Mouse (Mus musculus) heart, embryonic 14.5 days (tissue): ENCODE data around the gene Gm47959. TPM values are rescaled to one million over a fixed set of nuclear protein-coding genes. Genes with fewer than 3 reads are reported as not detected.

Experiments used
- ATAC-seq: fragments of 200-750 bp; cut with Nextera tagmentation; 2 replicates; pipeline ENCODE4 v1.8.0; 2017; ENCODE audit warnings: low read depth, moderate TSS enrichment; ENCODE audit not compliant: insufficient number of reproducible peaks, insufficient read depth, low FRiP score
- H3K27ac ChIP-seq, 2 experiments: fragments of 200-500 bp in 1 of 2; fragments of 300-500 bp in 1 of 2; sonication (generic) in 1 of 2; replicated peaks in 1 of 2; 2 replicates each; pipeline ENCODE4 v1.5.1; 2012 to 2014; ENCODE audit warnings: low read depth in 2 of 2, low read length in 2 of 2, control low read depth in 1 of 2, mild to moderate bottlenecking in 1 of 2, mixed read lengths in 1 of 2; ENCODE audit not compliant: control insufficient read depth in 1 of 2, insufficient read depth in 1 of 2
- H3K27me3 ChIP-seq: fragments of 300-500 bp; sonication (generic); 2 replicates; pipeline ENCODE4 v1.6.1; 2014; ENCODE audit warnings: mild to moderate bottlenecking, low read length, control low read depth; ENCODE audit not compliant: control insufficient read depth, insufficient read depth
- H3K36me3 ChIP-seq: fragments of 300-500 bp; sonication (generic); 2 replicates; pipeline ENCODE4 v1.6.1; 2014; ENCODE audit warnings: mild to moderate bottlenecking, control low read depth, low read length, mixed read lengths; ENCODE audit not compliant: control insufficient read depth, insufficient read depth
- H3K4me1 ChIP-seq, 2 experiments: fragments of 200-500 bp in 1 of 2; fragments of 300-500 bp in 1 of 2; sonication (generic) in 1 of 2; 2 replicates each; pipeline ENCODE4 v1.6.1; 2012 to 2014; ENCODE audit warnings: low read length in 2 of 2, control low read depth in 1 of 2, mixed read lengths in 1 of 2; ENCODE audit not compliant: control insufficient read depth in 2 of 2, insufficient read depth in 2 of 2
- H3K4me2 ChIP-seq: fragments of 300-500 bp; sonication (generic); 2 replicates; pipeline ENCODE4 v1.6.1; 2014; ENCODE audit warnings: mild to moderate bottlenecking, low read length
- H3K4me3 ChIP-seq, 2 experiments: fragments of 200-500 bp in 1 of 2; fragments of 300-500 bp in 1 of 2; sonication (generic) in 1 of 2; 2 replicates each; pipeline ENCODE4 v1.5.1; 2012 to 2014; ENCODE audit warnings: low read length in 2 of 2, mild to moderate bottlenecking in 2 of 2, control low read depth in 1 of 2, low read depth in 1 of 2, moderate library complexity in 1 of 2; ENCODE audit not compliant: control insufficient read depth in 1 of 2, insufficient read depth in 1 of 2
- H3K9ac ChIP-seq: fragments of 300-500 bp; sonication (generic); 2 replicates; pipeline ENCODE4 v1.6.1; 2014; ENCODE audit warnings: mild to moderate bottlenecking, low read length
- H3K9me3 ChIP-seq: fragments of 300-500 bp; sonication (generic); 2 replicates; pipeline ENCODE4 v1.6.1; 2016; ENCODE audit warnings: low read length, control low read depth; ENCODE audit not compliant: control insufficient read depth
- WGBS: fragments of 180-500 bp; shearing (Covaris S2); extraction: QIAGEN DNeasy Blood & Tissue Kit; methylation state at CpG from one replicate; pipeline ENCODE4 v1.1.7; 2014; 5-methylcytosine and 5-hydroxymethylcytosine counted together
- polyA plus RNA-seq: library from polyadenylated mRNA; unstranded; fragments of >200 nt; fragmentation: Nextera tagmentation; extraction: Ambion mirVana; gene quantifications from 2 replicates; pipeline ENCODE4 v1.2.1, GENCODE M21; 2014

Gene Gm47959
- polyA plus RNA-seq, 1 experiment from 2014 or later, result not detected

DNA sequence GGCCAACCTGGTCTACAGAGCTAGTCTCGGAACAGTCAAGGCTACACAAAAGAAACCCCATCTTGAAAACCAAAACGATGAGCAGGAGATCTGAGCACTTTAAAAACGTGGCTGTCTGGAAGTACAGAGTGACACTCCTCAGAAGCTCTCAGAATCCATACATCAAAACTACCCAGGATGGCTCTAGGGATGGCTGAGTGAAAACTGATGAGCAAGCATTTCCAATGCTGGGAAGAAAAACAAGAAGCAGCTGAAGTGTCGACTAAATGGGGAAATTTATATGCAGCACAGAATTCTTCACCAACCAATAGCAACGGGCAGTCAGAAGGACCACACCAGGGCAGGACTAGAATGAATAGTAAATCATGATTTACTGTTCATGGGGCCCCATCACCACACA is 34.2 kb downstream of the Gm47959 start:
- WGBS, result 67% methylated on average over 5 of the region's 5 CpGs
- H3K27ac ChIP-seq, result no peak overlapping the region

DNA sequence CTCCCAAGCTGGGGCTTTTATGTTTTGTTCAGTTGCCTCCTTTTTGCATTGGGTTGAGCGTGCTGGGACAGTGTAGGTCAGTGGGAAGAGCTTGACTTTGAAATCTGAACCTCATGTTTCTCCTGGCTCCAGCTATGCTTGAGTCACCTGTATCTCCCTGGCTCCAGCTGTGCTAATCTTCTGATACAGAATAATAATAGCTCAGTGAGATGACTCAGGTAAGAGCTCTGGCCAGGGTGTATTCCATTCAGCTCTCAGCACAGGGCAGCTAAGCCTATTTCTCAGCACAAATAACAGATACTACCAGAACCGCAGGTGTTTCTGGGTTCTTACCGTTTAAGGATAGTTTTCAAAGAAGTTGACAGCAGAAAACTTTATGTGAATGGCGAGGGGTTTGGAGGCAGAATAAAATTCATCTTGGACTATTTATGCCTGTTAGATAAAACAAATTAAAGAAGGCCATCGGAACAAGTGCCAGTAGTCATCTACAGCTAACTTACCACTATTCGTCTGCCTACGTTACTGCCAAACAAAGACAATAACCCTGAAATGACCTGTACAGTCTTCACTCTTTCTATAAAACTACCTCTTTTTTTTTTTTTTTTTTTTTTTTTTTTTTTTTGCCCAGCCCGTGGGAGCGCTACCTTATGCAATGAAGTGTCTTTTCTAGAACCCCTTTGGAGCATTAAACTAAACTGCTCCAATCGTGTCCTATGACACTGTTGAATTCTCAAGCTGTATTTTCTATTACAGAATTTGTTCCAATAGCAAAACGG is 36.7 kb downstream of the Gm47959 start:
- Histone ChIP-seq H3K27ac (no peak overlapping the region), H3K4me1 (peaks cover 2 to 6% of the 10 kb centered on the region in 2 experiments; a peak in 1 of 4 replicates), H3K4me2 (peak overlapping the region; percentile 82), H3K36me3 (no peaks in the 10 kb centered on the region), H3K4me3 (no peak overlapping the region), H3K9me3 (no peaks in the 10 kb centered on the region), H3K27me3 (no peaks in the 10 kb centered on the region), H3K9ac (no peak overlapping the region)
- ATAC-seq, result no peak
- WGBS, result 76% methylated on average over 11 of the region's 11 CpGs

More for the DNA sequence above, 34.2 kb downstream of the Gm47959 start:
- no peaks in the 10 kb centered on the region for H3K9me3 ChIP-seq
- H3K4me1 ChIP-seq, result peaks cover 2 to 6% of the 10 kb centered on the region in 2 experiments; a peak in 1 of 4 replicates
- no peaks in the 10 kb centered on the region for H3K36me3 ChIP-seq
- no peak overlapping the region for H3K4me2 ChIP-seq
- no peak for ATAC-seq
- no peaks in the 10 kb centered on the region for H3K27me3 ChIP-seq
- no peak overlapping the region for H3K9ac ChIP-seq
- H3K4me3 ChIP-seq, result no peak overlapping the region

DNA sequence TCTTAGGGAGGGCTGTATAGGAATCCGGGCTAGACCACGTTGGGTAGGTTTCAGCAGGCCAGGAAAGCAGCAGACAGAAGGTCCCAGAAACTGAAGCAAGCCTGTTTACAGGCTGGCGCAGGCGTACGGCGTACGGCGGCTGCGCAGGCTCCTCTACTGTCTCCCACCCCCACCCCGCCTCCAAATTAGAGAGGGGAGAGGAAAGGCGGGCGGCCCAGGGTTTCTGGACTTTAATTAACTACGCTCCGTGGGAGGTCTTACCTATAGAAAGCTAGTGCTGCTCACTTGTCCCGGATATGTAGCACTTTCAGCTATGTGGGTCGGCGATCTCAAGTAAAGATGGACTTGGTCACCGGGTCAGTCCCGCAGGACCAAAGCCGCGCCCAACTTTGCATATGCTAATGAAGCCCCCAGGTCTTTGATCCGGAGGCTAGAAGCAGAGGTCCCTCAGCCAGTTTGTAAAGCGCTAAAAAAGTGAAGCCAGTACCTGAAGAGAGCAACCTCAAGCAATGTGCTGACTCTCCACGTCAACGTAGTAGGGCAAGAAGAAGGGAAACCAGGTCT is 37.8 kb downstream of the Gm47959 start, which contains the start of gene Slc19a3:
Gene Slc19a3 (minus strand): TSS at position 340 of the 564 bp plus-strand sequence.
- H3K36me3 ChIP-seq, result no peaks in the 10 kb centered on the region
- H3K9me3 ChIP-seq, result no peaks in the 10 kb centered on the region
- H3K27me3 ChIP-seq, result no peaks in the 10 kb centered on the region
- peak within 1 kb of the TSS; percentile 63 to 75 for H3K4me3 ChIP-seq
- under 1% methylated on average over 25 of the region's 25 CpGs for WGBS
- peak within 1 kb of the TSS; percentile 82 for H3K4me2 ChIP-seq
- H3K4me1 ChIP-seq, result peaks cover 2 to 6% of the 10 kb centered on the region in 2 experiments; a peak in 1 of 4 replicates
- peak within 1 kb of the TSS; percentile 74 for H3K9ac ChIP-seq
- peak; percentile 81 for ATAC-seq
- peak within 1 kb of the TSS; percentile 44 to 60; a peak in 1 of 4 replicates for H3K27ac ChIP-seq

DNA sequence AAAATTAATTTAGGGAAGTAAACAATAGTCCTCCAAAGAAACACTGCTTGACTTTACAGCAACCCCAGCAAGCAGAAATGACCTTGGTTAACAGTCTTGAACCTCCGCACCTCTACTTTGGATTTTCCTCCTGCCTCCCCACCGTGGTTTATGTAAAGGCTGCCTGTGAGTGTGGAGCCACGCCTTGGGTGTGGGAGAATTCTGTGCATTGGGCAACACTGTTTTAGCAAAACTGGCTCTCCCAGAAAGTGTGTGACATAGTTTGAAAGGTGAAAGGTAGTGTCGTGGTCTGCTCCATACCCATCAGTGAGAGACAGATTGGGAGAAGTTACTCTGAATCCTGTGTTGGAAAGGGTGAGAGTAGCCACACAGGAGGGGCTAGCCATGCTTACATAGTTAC is 38.7 kb downstream of the Gm47959 start:
- Histone ChIP-seq H3K27ac (no peak overlapping the region), H3K36me3 (no peaks in the 10 kb centered on the region), H3K9ac (no peak overlapping the region), H3K9me3 (no peaks in the 10 kb centered on the region), H3K4me2 (no peak overlapping the region), H3K4me3 (no peak overlapping the region), H3K4me1 (peaks cover 2 to 6% of the 10 kb centered on the region in 2 experiments; a peak in 1 of 4 replicates), H3K27me3 (no peaks in the 10 kb centered on the region)
- no peak for ATAC-seq
- 81% methylated on average over 4 of the region's 4 CpGs for WGBS

DNA sequence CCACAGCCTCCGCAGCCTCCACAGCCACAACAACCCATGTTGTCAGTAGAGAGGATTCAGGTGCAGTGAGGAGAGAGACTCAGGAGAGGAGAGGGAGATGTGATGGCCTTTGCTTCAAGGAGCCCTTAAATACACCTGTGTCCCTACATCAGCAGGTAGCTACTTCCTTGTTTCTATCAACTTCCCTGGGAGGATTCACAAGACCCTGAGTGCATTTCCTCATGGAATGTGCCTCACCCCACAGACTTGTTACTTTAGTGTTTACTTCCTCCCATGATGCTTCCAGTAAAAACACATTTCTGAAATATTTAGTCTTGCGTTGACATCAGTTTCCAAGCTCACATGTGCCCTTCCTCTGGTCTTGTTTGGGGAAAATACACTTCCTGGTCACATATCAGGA is 42.0 kb downstream of the Gm47959 start, which contains the start of gene Krtap28-10:
Gene Krtap28-10 (minus strand): TSS at position 101 of the 400 bp plus-strand sequence.
- Histone ChIP-seq H3K4me1 (peaks cover 2 to 6% of the 10 kb centered on the region in 2 experiments; a peak in 1 of 4 replicates), H3K27ac (no peak within 1 kb of the TSS), H3K27me3 (no peaks in the 10 kb centered on the region), H3K9ac (no peak within 1 kb of the TSS), H3K4me2 (no peak within 1 kb of the TSS), H3K36me3 (no peaks in the 10 kb centered on the region), H3K4me3 (no peak within 1 kb of the TSS), H3K9me3 (no peaks in the 10 kb centered on the region)
- 88% methylated on average over 2 of the region's 2 CpGs for WGBS
- no peak for ATAC-seq

- Histone ChIP-seq H3K4me1 (no peaks in the 10 kb centered on the region), H3K27ac (no peak within 1 kb of the TSS), H3K9me3 (no peaks in the 10 kb centered on the region), H3K27me3 (no peaks in the 10 kb centered on the region), H3K9ac (no peak within 1 kb of the TSS), H3K36me3 (no peaks in the 10 kb centered on the region), H3K4me3 (no peak within 1 kb of the TSS), H3K4me2 (no peak within 1 kb of the TSS)
- no peak for ATAC-seq
- WGBS, result 82% methylated on average over 5 of the region's 5 CpGs
Measured at GRCm38 (mm10) chr1:83044882-83045427, 44.6 kb downstream of the Gm47959 start, which contains the start of gene Gm47969. Gene Gm47969 (plus strand): TSS chr1:83044932.
